Mouse (Mus musculus) stomach, embryonic 15.5 days (tissue): ENCODE data around the gene Gipr. TPM values are rescaled to one million over a fixed set of nuclear protein-coding genes. Genes with fewer than 3 reads are reported as not detected.
A peak's percentile ranks its signal among the peaks of the same experiment; 100 is the strongest.

Source experiments
- ATAC-seq: fragments of 200-750 bp; cut with Nextera tagmentation; 2 replicates; pipeline ENCODE4 v1.8.0; 2017; ENCODE audit warnings: low read depth, moderate number of reproducible peaks, moderate TSS enrichment; ENCODE audit not compliant: insufficient read depth, low FRiP score
- H3K27ac ChIP-seq: fragments of 300-500 bp; sonication (generic); 2 replicates; pipeline ENCODE4 v1.5.1; 2015; ENCODE audit warnings: mild to moderate bottlenecking, inconsistent platforms
- H3K27me3 ChIP-seq: fragments of 300-500 bp; sonication (generic); replicated peaks from 2 replicates; pipeline ENCODE4 v1.6.1; 2015; ENCODE audit warnings: inconsistent platforms
- H3K36me3 ChIP-seq: fragments of 300-500 bp; sonication (generic); 2 replicates; pipeline ENCODE4 v1.6.1; 2015; ENCODE audit warnings: inconsistent platforms
- H3K4me1 ChIP-seq: fragments of 300-500 bp; sonication (generic); 2 replicates; pipeline ENCODE4 v1.6.1; 2015; ENCODE audit warnings: inconsistent platforms
- H3K4me2 ChIP-seq: fragments of 300-500 bp; sonication (generic); 2 replicates; pipeline ENCODE4 v1.6.1; 2015; ENCODE audit warnings: mild to moderate bottlenecking, inconsistent platforms
- H3K4me3 ChIP-seq: fragments of 300-500 bp; sonication (generic); replicated peaks from 2 replicates; pipeline ENCODE4 v1.5.1; 2015; ENCODE audit warnings: inconsistent platforms
- H3K9ac ChIP-seq: fragments of 300-500 bp; sonication (generic); 2 replicates; pipeline ENCODE4 v1.6.1; 2015; ENCODE audit warnings: inconsistent platforms
- H3K9me3 ChIP-seq: fragments of 300-500 bp; sonication (generic); 2 replicates; pipeline ENCODE4 v1.6.1; 2016; ENCODE audit warnings: inconsistent platforms
- WGBS: fragments of 180-500 bp; shearing (Covaris S2); methylation state at CpG from one replicate; pipeline ENCODE4 v1.1.7; 2015; 5-methylcytosine and 5-hydroxymethylcytosine counted together
- polyA plus RNA-seq: library from polyadenylated mRNA; unstranded; fragments of >200 nt; fragmentation: Nextera tagmentation; extraction: Ambion mirVana; gene quantifications from 2 replicates; pipeline ENCODE4 v1.2.1, GENCODE M21; 2015

The Gipr gene
- 2.3 and 2.9 TPM in 2 replicates for polyA plus RNA-seq

- Histone ChIP-seq H3K4me1 (peaks cover 29% of the 10 kb centered on the region), H3K27ac (0 out of 2 replicates have a peak within 1 kb of the TSS, but pooled peaks have one; percentile 12), H3K9me3 (no peaks in the 10 kb centered on the region), H3K9ac (no peak within 1 kb of the TSS), H3K27me3 (peaks cover 6% of the 10 kb centered on the region), H3K4me3 (peak within 1 kb of the TSS; percentile 10), H3K36me3 (no peaks in the 10 kb centered on the region), H3K4me2 (peak within 1 kb of the TSS; percentile 36)
- WGBS = 10% methylated on average over 14 of the region's 14 CpGs
- ATAC-seq = peak; percentile 44
These were observed at the start of gene Gipr for GRCm38 (mm10) chr7:19165656-19166423. Gene Gipr, minus strand, starts transcription at chr7:19166127.

GRCm38 (mm10) chr7:19214940-19215339 lies 49.0 kb upstream of the Gipr start:
- Histone ChIP-seq H3K4me3 (no peak overlapping the region), H3K27me3 (no peaks in the 10 kb centered on the region), H3K4me2 (no peak overlapping the region), H3K9me3 (no peaks in the 10 kb centered on the region), H3K9ac (no peak overlapping the region), H3K4me1 (peaks cover 4% of the 10 kb centered on the region; the same call in 1 of the 2 replicates), H3K36me3 (no peaks in the 10 kb centered on the region), H3K27ac (no peak overlapping the region)
- no peak for ATAC-seq
- WGBS = 57% methylated on average over 9 of the region's 9 CpGs

GRCm38 (mm10) chr7:19214369-19214768 lies 48.4 kb upstream of the Gipr start:
- Histone ChIP-seq H3K27ac (no peak overlapping the region), H3K36me3 (no peaks in the 10 kb centered on the region), H3K4me3 (no peak overlapping the region), H3K9ac (no peak overlapping the region), H3K4me1 (peaks cover 4% of the 10 kb centered on the region; the same call in 1 of the 2 replicates), H3K27me3 (no peaks in the 10 kb centered on the region), H3K9me3 (no peaks in the 10 kb centered on the region), H3K4me2 (no peak overlapping the region)
- no peak for ATAC-seq
- WGBS = 66% methylated on average over 7 of the region's 7 CpGs

GRCm38 (mm10) chr7:19213385-19213784 lies 47.5 kb upstream of the Gipr start:
- Histone ChIP-seq H3K4me1 (peaks cover 4% of the 10 kb centered on the region; the same call in 1 of the 2 replicates), H3K9me3 (no peaks in the 10 kb centered on the region), H3K4me3 (no peak overlapping the region), H3K27me3 (no peaks in the 10 kb centered on the region), H3K27ac (no peak overlapping the region), H3K36me3 (no peaks in the 10 kb centered on the region), H3K4me2 (no peak overlapping the region), H3K9ac (no peak overlapping the region)
- WGBS = 62% methylated on average over 2 of the region's 2 CpGs
- no peak for ATAC-seq

GRCm38 (mm10) chr7:19211996-19212755 lies 46.2 kb upstream of the Gipr start, which contains the start of gene Gpr4:
Gene Gpr4, plus strand, starts transcription at chr7:19212538.
- 2% methylated on average over 29 of the region's 30 CpGs for WGBS
- Histone ChIP-seq H3K27me3 (no peaks in the 10 kb centered on the region), H3K4me1 (peaks cover 4% of the 10 kb centered on the region; the same call in 1 of the 2 replicates), H3K4me3 (peak within 1 kb of the TSS; percentile 49), H3K9me3 (no peaks in the 10 kb centered on the region), H3K36me3 (no peaks in the 10 kb centered on the region), H3K9ac (no peak within 1 kb of the TSS), H3K27ac (no peak within 1 kb of the TSS), H3K4me2 (peak within 1 kb of the TSS; percentile 90)
- peak; percentile 54; the same call in 1 of the 2 replicates for ATAC-seq

- H3K4me2 ChIP-seq = no peak overlapping the region
- no peak overlapping the region for H3K9ac ChIP-seq
- WGBS = 67% methylated on average over 5 of the region's 5 CpGs
- no peak overlapping the region for H3K27ac ChIP-seq
- no peaks in the 10 kb centered on the region for H3K27me3 ChIP-seq
- H3K36me3 ChIP-seq = no peaks in the 10 kb centered on the region
- no peak overlapping the region for H3K4me3 ChIP-seq
- H3K4me1 ChIP-seq = peaks cover 4% of the 10 kb centered on the region; the same call in 1 of the 2 replicates
- no peaks in the 10 kb centered on the region for H3K9me3 ChIP-seq
- no peak for ATAC-seq
These were observed 45.2 kb upstream of the Gipr start for GRCm38 (mm10) chr7:19211041-19211675.

- Histone ChIP-seq H3K9me3 (no peaks in the 10 kb centered on the region), H3K9ac (no peak overlapping the region), H3K4me1 (peaks cover 4% of the 10 kb centered on the region; the same call in 1 of the 2 replicates), H3K4me2 (no peak overlapping the region), H3K27ac (no peak overlapping the region), H3K27me3 (no peaks in the 10 kb centered on the region), H3K4me3 (no peak overlapping the region), H3K36me3 (0 out of 2 replicates have a peak, but pooled peaks cover 3% of the 10 kb centered on the region)
- ATAC-seq = no peak
- WGBS = 88% methylated on average over 5 of the region's 5 CpGs
These were observed 44.1 kb upstream of the Gipr start for GRCm38 (mm10) chr7:19210010-19210409.

GRCm38 (mm10) chr7:19209494-19209893 lies 43.6 kb upstream of the Gipr start:
- Histone ChIP-seq H3K27ac (no peak overlapping the region), H3K36me3 (0 out of 2 replicates have a peak, but pooled peaks cover 3% of the 10 kb centered on the region), H3K4me2 (no peak overlapping the region), H3K9me3 (no peaks in the 10 kb centered on the region), H3K4me3 (no peak overlapping the region), H3K9ac (no peak overlapping the region), H3K4me1 (peaks cover 4% of the 10 kb centered on the region; the same call in 1 of the 2 replicates), H3K27me3 (no peaks in the 10 kb centered on the region)
- no peak for ATAC-seq
- WGBS = 77% methylated on average over 4 of the region's 4 CpGs

- ATAC-seq = no peak
- Histone ChIP-seq H3K9ac (no peak overlapping the region), H3K36me3 (0 out of 2 replicates have a peak, but pooled peaks cover 5% of the 10 kb centered on the region), H3K9me3 (no peaks in the 10 kb centered on the region), H3K4me1 (peaks cover 4% of the 10 kb centered on the region; the same call in 1 of the 2 replicates), H3K27me3 (no peaks in the 10 kb centered on the region), H3K27ac (no peak overlapping the region), H3K4me2 (no peak overlapping the region), H3K4me3 (no peak overlapping the region)
- 46% methylated on average over 7 of the region's 7 CpGs for WGBS
These were observed 43.1 kb upstream of the Gipr start for GRCm38 (mm10) chr7:19208944-19209472.

- Histone ChIP-seq H3K9me3 (no peaks in the 10 kb centered on the region), H3K4me1 (peaks cover 4% of the 10 kb centered on the region; the same call in 1 of the 2 replicates), H3K27me3 (no peaks in the 10 kb centered on the region), H3K27ac (no peak overlapping the region), H3K9ac (no peak overlapping the region), H3K4me2 (no peak overlapping the region), H3K36me3 (0 out of 2 replicates have a peak, but pooled peaks cover 8% of the 10 kb centered on the region), H3K4me3 (no peak overlapping the region)
- WGBS = 82% methylated on average over 13 of the region's 13 CpGs
- ATAC-seq = no peak
These were observed 42.4 kb upstream of the Gipr start for GRCm38 (mm10) chr7:19208201-19208910.
